In genomic region chrX:48341141-48341540, GRCm38 (mm10) we compare ENCODE assay signal across 7 mouse cellular contexts. TPM values are rescaled to one million over a fixed set of nuclear protein-coding genes. Genes with fewer than 3 reads are reported as not detected.
A peak's percentile ranks its signal among the peaks of the same experiment; 100 is the strongest.
DNase-seq lines count a peak whose midpoint lies in the region; ATAC-seq and TF ChIP-seq lines count a peak whose summit lies in the region.

Bcorl1 (plus strand) TSS chrX:48341358.

- H3K27ac ChIP-seq in forebrain, postnatal 0 days (ENCODE audit: low read depth, low read length), result no peak within 1 kb of the TSS
- H3K27ac ChIP-seq in hindbrain, embryonic 13.5 days, result no peak within 1 kb of the TSS

- peak within 1 kb of the TSS; percentile 68 for H3K4me2 ChIP-seq in forebrain, postnatal 0 days (ENCODE audit: low read depth)
- H3K4me2 ChIP-seq in hindbrain, embryonic 13.5 days, result peak within 1 kb of the TSS; percentile 66

- TF ChIP-seq CTCF in forebrain, postnatal 0 days (IDR thresholded peaks at IDR 0.05; ENCODE audit: low read depth), result no peak

- WGBS in forebrain, postnatal 0 days, result 21% methylated on average over 14 of the region's 33 CpGs
- 0% methylated on average over 1 of the region's 33 CpGs for WGBS in hindbrain, embryonic 13.5 days

- H3K4me1 ChIP-seq in forebrain, postnatal 0 days (ENCODE audit: insufficient read depth), result no peaks in the 10 kb centered on the region
- H3K4me1 ChIP-seq in hindbrain, embryonic 13.5 days (replicated peaks), result peaks cover 4% of the 10 kb centered on the region; the same call in 1 of the 2 replicates

- no peak for ATAC-seq in forebrain, postnatal 0 days
- ATAC-seq in hindbrain, embryonic 13.5 days (ENCODE audit: low FRiP score), result no peak

- H3K4me3 ChIP-seq in forebrain, postnatal 0 days (ENCODE audit: low read depth, low read length), result peak within 1 kb of the TSS; percentile 55
- H3K4me3 ChIP-seq in hindbrain, embryonic 13.5 days, result peak within 1 kb of the TSS; percentile 59

- no peaks in the 10 kb centered on the region for H3K27me3 ChIP-seq in forebrain, postnatal 0 days (ENCODE audit: insufficient read depth, low read length)
- H3K27me3 ChIP-seq in hindbrain, embryonic 13.5 days, result no peaks in the 10 kb centered on the region

- H3K36me3 ChIP-seq in forebrain, postnatal 0 days (ENCODE audit: insufficient read depth), result no peaks in the 10 kb centered on the region
- H3K36me3 ChIP-seq in hindbrain, embryonic 13.5 days, result no peaks in the 10 kb centered on the region

- DNase-seq in NIH3T3 (ENCODE audit: low read depth), result peak; percentile 52
- peak; percentile 22 for DNase-seq in brain, adult 2 months (ENCODE audit: low read depth, low spot score)
- peak; percentile 13 for DNase-seq in forebrain, postnatal 0 days
- DNase-seq in layer of hippocampus, postnatal 36 days, result peak in 1 of 2 experiments; percentile 10
- peak; percentile 70 for DNase-seq in lung, postnatal 36 days
- DNase-seq in spleen, postnatal 36 days (ENCODE audit: low spot score in 2 of 2), result peak; percentile 32 to 48

- peak within 1 kb of the TSS; percentile 35 for H3K9ac ChIP-seq in forebrain, postnatal 0 days
- H3K9ac ChIP-seq in hindbrain, embryonic 13.5 days, result peak within 1 kb of the TSS; percentile 65

- no peaks in the 10 kb centered on the region for H3K9me3 ChIP-seq in forebrain, postnatal 0 days (ENCODE audit: low read length)
- no peaks in the 10 kb centered on the region for H3K9me3 ChIP-seq in hindbrain, embryonic 13.5 days

RNA-seq across cellular contexts. Expression of gene Bcorl1, which starts in this region (rescaled TPM):
- 8.5 and 13.8 TPM in 2 replicates for total RNA-seq in forebrain, postnatal 0 days (2014; rRNA removed)
- polyA plus RNA-seq in forebrain, postnatal 0 days (2015; fragmentation: Nextera tagmentation; extraction: Ambion mirVana), result 3.8 and 4.6 TPM in 2 replicates
- 7.6 and 7.8 TPM in 2 replicates for polyA plus RNA-seq in hindbrain, embryonic 13.5 days (2015; fragmentation: Nextera tagmentation; extraction: Ambion mirVana)
- 10 to 100 TPM; 16.4 to 18.3 TPM for total RNA-seq in layer of hippocampus, postnatal 36 days (2021)
